Mouse (Mus musculus): ENCODE data around the gene Dhx15.

GRCm38 (mm10) chr5:52232199-52232598 is 41.9 kb upstream of the Dhx15 start:
- TF ChIP-seq CTCF (IDR thresholded peaks at IDR 0.05; ENCODE audit: extremely low read depth, insufficient read depth, low read length) (no peak), POLR2A (IDR thresholded peaks at IDR 0.05; ENCODE audit: extremely low read depth, insufficient read depth, low read length) (no peak)
